Mouse (Mus musculus): ENCODE measurements around the gene Emp1.

Gene Emp1

DNA sequence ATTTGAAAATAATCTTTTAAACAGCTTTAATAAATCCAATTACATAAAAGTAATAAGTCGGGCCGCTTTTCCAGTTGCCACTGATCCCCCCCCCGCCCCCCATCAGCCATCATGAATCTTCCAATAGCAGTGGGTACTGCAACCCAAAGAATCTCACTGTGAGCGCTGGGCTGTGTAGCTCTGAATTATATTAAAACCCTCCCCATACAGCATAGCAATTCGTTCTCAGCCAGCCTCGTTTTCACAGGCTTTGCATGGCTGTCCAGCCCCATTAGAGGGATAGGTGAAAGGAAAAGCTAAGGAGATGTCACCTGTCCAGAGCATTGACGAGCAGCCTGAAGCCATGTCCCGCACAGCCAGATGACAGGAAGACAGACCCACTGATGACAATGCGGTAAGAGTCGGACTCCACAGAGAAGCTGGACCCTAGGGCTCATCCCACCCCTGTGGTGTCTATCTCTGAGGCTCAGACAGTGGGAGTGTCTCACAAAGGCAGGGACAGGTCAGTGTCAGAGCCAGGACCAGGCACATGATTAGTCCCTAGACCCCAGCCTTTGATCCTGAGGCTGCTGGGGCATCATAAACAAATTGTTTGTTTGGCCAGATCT lies 49.5 kb downstream of the Emp1 start:
- DNase-seq (ENCODE audit: low read depth, low spot score): no peak

DNA sequence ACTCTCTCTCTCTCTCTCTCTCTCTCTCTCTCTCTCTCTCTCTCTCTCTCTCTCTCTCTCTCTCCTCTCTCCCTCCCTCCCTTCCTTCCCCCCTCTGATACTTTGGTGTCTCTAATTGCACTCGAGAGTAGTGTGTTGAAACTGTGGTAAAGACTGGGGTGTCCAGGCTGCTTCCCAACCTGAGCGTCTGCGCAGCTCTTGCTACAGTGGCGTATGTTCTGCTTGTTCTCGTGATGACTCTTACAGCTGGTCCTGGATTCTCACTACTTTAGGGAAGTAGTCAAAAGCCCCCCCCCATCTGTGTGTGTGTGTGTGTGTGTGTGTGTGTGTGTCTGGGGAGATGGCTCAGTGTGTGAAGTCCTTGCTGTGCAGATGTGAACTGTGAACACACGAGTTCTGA lies 50.3 kb downstream of the Emp1 start:
- DNase-seq (ENCODE audit: low read depth, low spot score): no peak

DNA sequence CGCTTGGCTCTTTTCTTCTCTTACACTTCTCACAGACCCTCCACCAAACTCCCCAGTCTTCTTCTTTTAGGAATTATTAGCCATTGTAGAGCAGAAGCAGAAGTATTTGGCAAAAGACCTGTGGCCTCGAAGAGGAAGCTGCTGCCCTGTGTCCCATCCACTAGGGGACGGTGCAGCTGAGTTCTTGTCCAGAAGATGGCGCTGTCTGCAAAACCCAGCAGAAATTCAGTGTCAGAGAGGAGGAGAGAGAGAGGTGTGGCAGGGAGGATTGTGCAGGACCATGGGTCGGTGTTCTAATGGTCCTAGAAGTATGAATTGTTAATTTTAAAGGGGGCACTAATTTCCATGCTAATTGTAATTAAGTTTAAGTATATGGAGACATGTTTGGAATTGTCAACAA lies 55.1 kb downstream of the Emp1 start:
- no peak for DNase-seq (ENCODE audit: low read depth, low spot score)

DNA sequence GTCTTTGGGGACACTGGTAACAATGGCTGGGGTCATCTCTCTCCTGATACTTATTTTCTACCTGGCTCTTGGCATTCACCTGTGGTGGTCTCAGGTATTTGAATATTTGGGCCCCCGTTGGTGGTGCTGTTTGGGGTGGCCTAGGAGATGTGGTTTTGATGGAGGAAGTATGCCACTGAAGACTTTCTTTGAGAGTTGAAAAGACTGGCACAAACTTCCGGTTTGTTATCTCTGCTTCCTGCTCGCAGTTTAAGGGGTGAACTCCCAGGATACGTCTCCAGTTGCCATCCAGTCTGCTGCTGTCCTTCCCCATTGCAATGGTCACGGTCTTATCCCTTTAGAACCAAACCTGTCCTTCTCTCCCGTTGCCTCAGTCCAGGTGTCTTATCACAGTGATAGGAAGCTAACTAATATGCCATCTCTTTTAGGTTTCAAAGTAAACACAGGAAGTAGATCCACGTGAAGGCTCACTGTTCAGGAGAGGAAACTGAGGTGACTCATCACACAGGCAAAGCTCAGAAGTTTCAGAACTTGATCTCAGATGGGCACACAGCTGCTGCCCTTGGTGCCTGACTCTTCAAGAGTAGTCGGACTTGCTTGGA lies 56.0 kb downstream of the Emp1 start:
- no peak for DNase-seq (ENCODE audit: low read depth, low spot score)

DNA sequence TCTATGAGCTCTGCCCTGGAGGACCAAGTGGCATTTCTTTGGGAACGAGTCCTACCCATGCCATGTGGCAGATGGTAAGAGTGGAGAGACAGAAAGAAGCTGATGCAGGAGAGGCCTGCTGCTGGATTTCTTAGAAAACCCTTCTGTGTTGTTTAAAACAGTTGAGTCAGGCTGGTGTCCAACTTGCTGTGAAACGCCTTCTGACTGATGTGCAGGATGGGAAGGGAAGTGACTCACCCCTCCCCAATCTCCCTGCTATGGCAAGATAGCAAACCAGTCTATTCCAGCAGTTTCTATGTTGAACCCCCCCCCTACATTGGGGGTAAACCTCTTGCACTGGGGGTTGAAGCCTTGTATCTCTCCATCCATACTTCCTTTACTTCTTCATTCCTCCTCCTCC lies 65.9 kb downstream of the Emp1 start:
- no peak for DNase-seq (ENCODE audit: low read depth, low spot score)

DNA sequence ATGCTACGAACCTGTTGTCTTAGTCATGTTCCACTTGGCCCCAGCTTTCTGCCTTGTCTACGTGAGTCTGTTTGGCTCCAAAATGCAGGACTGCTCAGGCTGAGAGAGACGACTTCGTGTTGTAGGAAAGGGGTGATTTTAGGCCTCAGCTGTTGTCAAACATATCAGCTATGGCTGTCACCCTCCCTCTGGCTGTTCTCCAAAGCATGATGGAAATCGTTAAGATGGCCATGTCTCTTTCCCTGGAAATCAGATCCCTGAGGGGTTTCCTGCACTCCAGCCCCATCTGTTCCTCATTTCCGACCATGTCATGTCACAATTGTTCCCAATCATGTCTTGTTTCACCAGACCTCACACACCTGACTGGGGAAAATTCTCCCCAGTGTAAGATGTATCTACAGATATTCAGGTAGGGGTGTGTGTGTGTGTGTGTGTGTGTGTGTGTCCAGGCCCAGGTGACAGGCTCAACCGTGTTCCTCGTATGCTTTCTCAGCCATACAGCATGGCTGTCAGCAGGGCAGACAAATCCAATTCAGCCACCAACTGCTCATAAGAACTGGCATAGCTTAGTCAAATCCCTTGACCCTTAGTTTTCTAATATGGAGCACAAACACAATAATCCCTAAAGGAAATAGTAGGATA lies 67.0 kb downstream of the Emp1 start:
- DNase-seq (ENCODE audit: low read depth, low spot score): no peak

DNA sequence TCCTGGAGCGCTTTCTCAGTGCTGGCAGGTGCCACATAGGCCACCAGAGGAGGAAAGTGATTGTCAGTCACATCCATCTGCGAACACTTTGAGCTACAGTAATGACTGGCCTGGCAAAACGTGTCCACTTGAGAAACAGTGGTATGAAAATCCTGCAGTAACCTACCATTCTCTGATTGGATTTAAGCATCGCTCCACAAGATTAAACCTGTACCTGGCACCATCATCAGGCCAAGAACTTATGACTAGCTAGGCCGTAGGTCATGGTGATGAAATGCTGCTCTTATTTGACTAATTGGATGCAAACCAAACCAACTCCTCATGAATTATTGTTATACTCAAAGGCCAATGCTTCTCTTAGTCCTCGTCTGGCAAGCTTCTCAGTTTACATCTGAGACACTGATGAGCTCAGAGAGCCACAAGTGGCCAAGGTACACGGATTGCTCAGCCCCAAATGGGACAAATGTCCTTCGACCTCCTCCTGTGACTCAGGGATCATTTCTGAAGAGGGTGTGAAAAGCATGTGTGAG lies 68.2 kb downstream of the Emp1 start:
- no peak for DNase-seq (ENCODE audit: low read depth, low spot score)
